Mouse (Mus musculus) kidney, adult 2 months (tissue): ENCODE results near the gene Gm10203. TPM values are rescaled to one million over a fixed set of nuclear protein-coding genes. Genes with fewer than 3 reads are reported as not detected.
"Not testable (repeated sequence)": the region's sequence is repeated elsewhere in the genome, so short reads cannot be mapped to it uniquely, and the experiment has no call there.

Source experiments
- DNase-seq: peaks from one replicate; pipeline ENCODE4 v3.0.0; 2021
- H3K27ac ChIP-seq: fragments of 200-500 bp; 2 replicates; pipeline ENCODE4 v1.5.1; 2012; ENCODE audit warnings: low read depth, low read length, control low read depth, inconsistent platforms; ENCODE audit not compliant: insufficient read depth
- H3K27me3 ChIP-seq: fragments of 200-500 bp; replicated peaks from 2 replicates; pipeline ENCODE4 v1.6.1; 2012; ENCODE audit warnings: mild to moderate bottlenecking, moderate library complexity, low read length, inconsistent platforms; ENCODE audit not compliant: control insufficient read depth, insufficient read depth
- H3K36me3 ChIP-seq: fragments of 200-500 bp; 2 replicates; pipeline ENCODE4 v1.6.1; 2012; ENCODE audit warnings: mild to moderate bottlenecking, moderate library complexity, low read length, inconsistent platforms; ENCODE audit not compliant: control insufficient read depth, insufficient read depth
- H3K4me1 ChIP-seq: fragments of 200-500 bp; 2 replicates; pipeline ENCODE4 v1.6.1; 2011; ENCODE audit warnings: low read length; ENCODE audit not compliant: control insufficient read depth, insufficient read depth
- H3K4me3 ChIP-seq: fragments of 200-500 bp; 2 replicates; pipeline ENCODE4 v1.5.1; 2011; ENCODE audit warnings: mild to moderate bottlenecking, low read depth, low read length, control low read depth; ENCODE audit not compliant: insufficient read depth
- CTCF ChIP-seq: fragments of 200-500 bp; conservative IDR thresholded peaks from 2 replicates; pipeline ENCODE4 v1.5.1; 2011; ENCODE audit warnings: low read depth, mild to moderate bottlenecking, control low read depth, low read length, moderate library complexity, mixed read lengths; ENCODE audit not compliant: insufficient read depth, insufficient read length
- POLR2A ChIP-seq: fragments of 200-500 bp; IDR thresholded peaks from one replicate; pipeline ENCODE4 v1.6.1; 2011; ENCODE audit warnings: low read depth, low read length, control low read depth
- WGBS: fragments of 180-500 bp; shearing (Covaris S2); methylation state at CpG from one replicate; pipeline ENCODE4 v1.1.7; 2018; 5-methylcytosine and 5-hydroxymethylcytosine counted together
- polyA plus RNA-seq: library from polyadenylated mRNA; depleted of rRNA; stranded (reverse); fragments of >200 nt; gene quantifications from 2 replicates; pipeline ENCODE4 v1.2.3, GENCODE M21; 2012; rRNA removed

The Gm10203 gene
- polyA plus RNA-seq, 1 experiment, result not detected

- Histone ChIP-seq H3K4me3 (no peak overlapping the region), H3K4me1 (no peaks in the 10 kb centered on the region), H3K36me3 (peaks cover 12% of the 10 kb centered on the region; the same call in 1 of the 2 replicates), H3K27ac (no peak overlapping the region), H3K27me3 (no peaks in the 10 kb centered on the region)
- no peak for DNase-seq
- TF ChIP-seq CTCF (no peak), POLR2A (no peak)
- 100% methylated on average over 1 of the region's 1 CpGs for WGBS
These were observed 37.7 kb downstream of the Gm10203 start for GRCm38 (mm10) chr6:149167672-149168071.

GRCm38 (mm10) chr6:149168436-149168835 is 38.5 kb downstream of the Gm10203 start:
- no peak overlapping the region for H3K27ac ChIP-seq
- DNase-seq, result no peak
- no peak for TF ChIP-seq CTCF
- no peak for TF ChIP-seq POLR2A

GRCm38 (mm10) chr6:149169965-149170364 is 40.0 kb downstream of the Gm10203 start:
- H3K27me3 ChIP-seq, H3K4me3 ChIP-seq, H3K4me1 ChIP-seq, H3K27ac ChIP-seq, DNase-seq: not testable (repeated sequence)
- peaks cover 12% of the 10 kb centered on the region; the same call in 1 of the 2 replicates for H3K36me3 ChIP-seq
- WGBS, result 94% methylated on average over 4 of the region's 4 CpGs

More at GRCm38 (mm10) chr6:149168436-149168835, 38.5 kb downstream of the Gm10203 start:
- no peaks in the 10 kb centered on the region for H3K27me3 ChIP-seq
- H3K4me3 ChIP-seq, result no peak overlapping the region
- no peaks in the 10 kb centered on the region for H3K4me1 ChIP-seq
- peaks cover 12% of the 10 kb centered on the region; the same call in 1 of the 2 replicates for H3K36me3 ChIP-seq
- 97% methylated on average over 2 of the region's 2 CpGs for WGBS

GRCm38 (mm10) chr6:149173831-149174625 is 44.1 kb downstream of the Gm10203 start:
- H3K36me3 ChIP-seq, result peaks cover 11% of the 10 kb centered on the region
- no peak overlapping the region for H3K4me3 ChIP-seq
- TF ChIP-seq POLR2A, result no peak
- TF ChIP-seq CTCF, result no peak
- H3K4me1 ChIP-seq, result no peaks in the 10 kb centered on the region
- no peaks in the 10 kb centered on the region for H3K27me3 ChIP-seq
- no peak overlapping the region for H3K27ac ChIP-seq
- DNase-seq, result peak; percentile 24
- WGBS, result 62% methylated on average over 4 of the region's 4 CpGs

- no peaks in the 10 kb centered on the region for H3K27me3 ChIP-seq
- 0 out of 2 replicates have a peak overlapping the region, but pooled peaks have one; percentile 52 for H3K27ac ChIP-seq
- no peak for DNase-seq
- WGBS, result 84% methylated on average over 3 of the region's 3 CpGs
- TF ChIP-seq CTCF, result no peak
- no peak for TF ChIP-seq POLR2A
- no peak overlapping the region for H3K4me3 ChIP-seq
- peaks cover 10% of the 10 kb centered on the region for H3K36me3 ChIP-seq
- no peaks in the 10 kb centered on the region for H3K4me1 ChIP-seq
These were observed 45.1 kb downstream of the Gm10203 start for GRCm38 (mm10) chr6:149174932-149175570.

GRCm38 (mm10) chr6:149179064-149179463 is 49.1 kb downstream of the Gm10203 start:
- Histone ChIP-seq H3K36me3 (peaks cover 15% of the 10 kb centered on the region), H3K27ac (no peak overlapping the region), H3K27me3 (no peaks in the 10 kb centered on the region), H3K4me1 (no peaks in the 10 kb centered on the region), H3K4me3 (no peak overlapping the region)
- no peak for TF ChIP-seq POLR2A
- TF ChIP-seq CTCF, result no peak
- no peak for DNase-seq

Other genes with a start within 250 kb of the Gm10203 start
- 6.7 and 7.5 TPM in 2 replicates for gene Caprin2, start 233.9 kb upstream of the Gm10203 start, polyA plus RNA-seq
- 2.4 and 4.4 TPM in 2 replicates for gene Sinhcaf, start 183.7 kb upstream of the Gm10203 start, polyA plus RNA-seq
- 6.4 and 6.9 TPM in 2 replicates for gene Dennd5b, start 28.5 kb upstream of the Gm10203 start, polyA plus RNA-seq
- gene Etfbkmt, start 9.7 kb downstream of the Gm10203 start, polyA plus RNA-seq, result 12.5 and 16.1 TPM in 2 replicates
- 7.2 and 9.8 TPM in 2 replicates for gene Amn1, start 58.5 kb downstream of the Gm10203 start, polyA plus RNA-seq
- 9.6 and 11.8 TPM in 2 replicates for gene Resf1, start 179.2 kb downstream of the Gm10203 start, polyA plus RNA-seq